Mouse (Mus musculus): Measurements from ENCODE around the gene Atg2b. TPM values are rescaled to one million over a fixed set of nuclear protein-coding genes. Genes with fewer than 3 reads are reported as not detected.
A peak's percentile ranks its signal among the peaks of the same experiment; 100 is the strongest.

Gene Atg2b
- polyA plus RNA-seq, 1 experiment from 2014 or later: 17.2 TPM

DNA sequence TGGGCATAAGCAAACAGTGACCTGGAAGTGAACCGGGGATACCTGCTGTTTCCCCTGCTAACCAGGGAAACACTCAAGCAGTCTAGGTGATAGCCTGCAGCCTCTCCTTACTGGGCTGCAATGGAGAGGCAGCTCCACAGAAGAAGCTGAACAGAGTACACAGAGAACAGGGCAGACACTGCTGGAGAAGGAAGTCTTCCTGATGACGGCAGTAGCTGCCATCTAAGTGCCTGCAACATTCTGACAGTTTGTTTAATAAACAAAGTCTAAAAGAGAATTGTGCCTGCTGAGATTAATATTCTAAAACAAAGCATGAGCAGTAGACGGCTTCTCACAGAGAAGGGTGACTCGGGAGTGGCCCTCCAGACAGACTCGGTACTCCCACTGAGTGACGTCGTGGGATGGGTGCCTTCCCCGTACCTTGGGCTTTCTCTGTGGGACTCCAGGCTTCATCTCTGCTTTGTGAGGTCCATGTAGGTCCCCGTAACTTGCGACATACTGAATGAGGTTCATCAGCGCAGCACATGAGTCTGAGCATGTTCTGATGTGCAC is 42.2 kb downstream of the Atg2b start:
- WGBS: 94% methylated on average over 11 of the region's 11 CpGs
- Histone ChIP-seq H3K4me1 (ENCODE audit: control insufficient read depth, insufficient read depth, low read length) (no peaks in the 10 kb centered on the region), H3K4me2 (replicated peaks; ENCODE audit: low read depth, low read length) (no peak overlapping the region), H3K36me3 (ENCODE audit: control insufficient read depth, insufficient read depth, low read length) (peaks cover 97% of the 10 kb centered on the region), H3K27ac (ENCODE audit: low read depth, low read length) (no peak overlapping the region), H3K9ac (ENCODE audit: low read depth, low read length) (no peak overlapping the region), H3K9me3 (ENCODE audit: control insufficient read depth, low read length) (no peaks in the 10 kb centered on the region), H3K27me3 (ENCODE audit: control insufficient read depth, insufficient read depth, low read length) (no peaks in the 10 kb centered on the region), H3K4me3 (ENCODE audit: low read length) (no peak overlapping the region)
- no peak for ATAC-seq (ENCODE audit: low FRiP score, low TSS enrichment)

DNA sequence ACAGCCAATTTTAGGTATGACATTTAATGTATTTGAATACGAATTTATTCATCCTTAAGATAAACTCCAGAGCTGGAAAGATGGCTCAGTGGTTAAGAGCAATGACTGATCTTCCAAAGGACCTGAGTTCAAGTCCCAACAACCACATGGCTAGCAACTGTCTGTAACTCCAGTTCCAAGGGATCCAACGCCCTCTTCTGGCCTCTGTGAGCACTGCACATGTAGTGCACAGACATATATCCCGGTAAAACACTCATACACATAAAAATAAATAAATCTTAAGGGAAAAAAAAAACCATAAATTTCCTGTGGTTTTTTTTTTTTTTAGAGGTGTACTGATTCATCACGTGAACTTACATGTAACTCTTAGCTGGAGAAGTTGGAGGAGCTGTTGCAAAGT is 47.5 kb downstream of the Atg2b start:
- no peaks in the 10 kb centered on the region for H3K9me3 ChIP-seq (ENCODE audit: control insufficient read depth, low read length)
- H3K9ac ChIP-seq (ENCODE audit: low read depth, low read length): no peak overlapping the region
- ATAC-seq (ENCODE audit: low FRiP score, low TSS enrichment): no peak
- H3K36me3 ChIP-seq (ENCODE audit: control insufficient read depth, insufficient read depth, low read length): peaks cover 97% of the 10 kb centered on the region
- no peak overlapping the region for H3K4me2 ChIP-seq (replicated peaks; ENCODE audit: low read depth, low read length)
- no peaks in the 10 kb centered on the region for H3K27me3 ChIP-seq (ENCODE audit: control insufficient read depth, insufficient read depth, low read length)
- H3K4me3 ChIP-seq (ENCODE audit: low read length): no peak overlapping the region
- H3K4me1 ChIP-seq (ENCODE audit: control insufficient read depth, insufficient read depth, low read length): no peaks in the 10 kb centered on the region
- WGBS: 80% methylated on average over 4 of the region's 4 CpGs
- H3K27ac ChIP-seq (ENCODE audit: low read depth, low read length): no peak overlapping the region

DNA sequence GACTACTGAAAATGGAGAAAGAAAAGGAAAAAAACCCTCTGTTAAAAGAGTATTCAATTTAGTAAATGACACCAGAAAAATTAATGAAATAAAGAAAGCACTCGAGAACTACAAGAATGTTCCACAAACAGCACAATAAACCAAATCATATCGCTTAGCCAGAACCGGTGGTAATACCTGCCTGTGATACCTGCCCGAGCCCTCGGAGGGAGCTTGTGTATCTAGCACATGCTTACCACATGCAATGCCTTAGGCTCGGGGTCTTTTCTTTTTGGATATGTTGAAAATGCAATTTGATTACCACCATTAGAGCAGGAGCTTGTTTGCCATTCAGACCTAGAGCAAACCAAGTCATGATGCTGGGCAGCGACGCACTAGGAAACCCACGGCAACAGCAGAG is 48.5 kb downstream of the Atg2b start:
- no peak for ATAC-seq (ENCODE audit: low FRiP score, low TSS enrichment)
- Histone ChIP-seq H3K27ac (ENCODE audit: low read depth, low read length) (no peak overlapping the region), H3K36me3 (ENCODE audit: control insufficient read depth, insufficient read depth, low read length) (peaks cover 92% of the 10 kb centered on the region), H3K27me3 (ENCODE audit: control insufficient read depth, insufficient read depth, low read length) (no peaks in the 10 kb centered on the region), H3K4me2 (replicated peaks; ENCODE audit: low read depth, low read length) (no peak overlapping the region), H3K9ac (ENCODE audit: low read depth, low read length) (no peak overlapping the region), H3K4me3 (ENCODE audit: low read length) (no peak overlapping the region), H3K9me3 (ENCODE audit: control insufficient read depth, low read length) (no peaks in the 10 kb centered on the region), H3K4me1 (ENCODE audit: control insufficient read depth, insufficient read depth, low read length) (no peaks in the 10 kb centered on the region)
- WGBS: 95% methylated on average over 9 of the region's 9 CpGs

DNA sequence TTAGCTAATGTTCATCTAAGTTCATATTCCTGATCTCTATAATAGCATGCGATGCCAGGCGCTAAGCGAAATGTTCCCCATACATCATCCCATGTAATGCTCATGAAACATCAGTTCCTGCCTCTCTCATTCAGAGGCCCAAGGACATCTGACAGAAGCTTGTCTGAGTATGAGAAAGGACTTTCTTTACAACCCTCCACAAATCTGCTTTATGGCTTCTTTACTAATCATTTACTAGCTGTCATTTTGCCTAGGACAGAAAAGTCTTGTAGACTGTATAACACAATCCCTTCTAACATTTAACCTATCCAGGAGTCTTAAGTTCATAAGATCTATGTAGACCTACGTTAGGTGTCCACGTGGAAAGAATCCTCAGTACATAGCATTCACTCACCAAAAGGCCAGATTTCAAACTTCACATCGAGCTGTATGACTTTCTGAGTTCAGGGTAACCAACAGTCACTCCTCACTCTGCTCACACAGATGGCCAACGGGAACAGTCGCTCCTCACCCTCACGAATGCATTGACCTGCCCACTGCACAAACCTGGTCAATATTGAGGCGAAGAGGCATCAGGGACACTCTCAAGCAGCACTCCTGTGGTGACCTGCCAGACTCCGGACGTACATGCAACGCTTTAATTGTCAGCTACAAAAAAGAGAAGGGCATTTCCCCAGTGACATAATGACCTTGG is 50.5 kb downstream of the Atg2b start:
- Histone ChIP-seq H3K4me3 (ENCODE audit: low read length) (no peak overlapping the region), H3K9ac (ENCODE audit: low read depth, low read length) (no peak overlapping the region), H3K36me3 (ENCODE audit: control insufficient read depth, insufficient read depth, low read length) (peaks cover 72% of the 10 kb centered on the region), H3K27ac (ENCODE audit: low read depth, low read length) (no peak overlapping the region), H3K4me1 (ENCODE audit: control insufficient read depth, insufficient read depth, low read length) (no peaks in the 10 kb centered on the region), H3K4me2 (replicated peaks; ENCODE audit: low read depth, low read length) (no peak overlapping the region), H3K27me3 (ENCODE audit: control insufficient read depth, insufficient read depth, low read length) (no peaks in the 10 kb centered on the region), H3K9me3 (ENCODE audit: control insufficient read depth, low read length) (no peaks in the 10 kb centered on the region)
- 92% methylated on average over 13 of the region's 13 CpGs for WGBS
- ATAC-seq (ENCODE audit: low FRiP score, low TSS enrichment): no peak

DNA sequence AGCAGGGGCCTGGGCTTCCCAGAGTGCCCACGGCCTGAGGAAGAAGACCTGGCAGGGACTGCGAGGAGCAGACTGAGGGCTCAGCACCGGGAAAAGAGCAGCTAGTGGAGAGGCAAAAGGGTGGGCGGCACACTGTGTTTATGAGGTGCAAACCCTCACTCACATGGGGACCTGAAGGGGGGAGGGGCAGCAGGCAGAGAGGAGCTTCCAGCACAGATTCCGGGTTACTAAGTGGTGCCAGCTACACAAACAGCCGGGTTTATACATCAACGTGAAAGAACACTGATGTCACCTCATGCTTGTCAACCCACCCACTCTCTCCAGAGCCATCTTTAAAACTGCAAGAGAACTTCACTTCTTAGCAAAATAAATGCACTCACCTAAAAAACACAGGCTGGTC is 59.2 kb downstream of the Atg2b start:
- WGBS: 21% methylated on average over 7 of the region's 7 CpGs
- Histone ChIP-seq H3K27ac (ENCODE audit: low read depth, low read length) (no peak overlapping the region), H3K9me3 (ENCODE audit: control insufficient read depth, low read length) (no peaks in the 10 kb centered on the region), H3K4me2 (replicated peaks; ENCODE audit: low read depth, low read length) (no peak overlapping the region), H3K27me3 (ENCODE audit: control insufficient read depth, insufficient read depth, low read length) (no peaks in the 10 kb centered on the region), H3K4me3 (ENCODE audit: low read length) (no peak overlapping the region), H3K9ac (ENCODE audit: low read depth, low read length) (no peak overlapping the region), H3K36me3 (ENCODE audit: control insufficient read depth, insufficient read depth, low read length) (peaks cover 52% of the 10 kb centered on the region), H3K4me1 (ENCODE audit: control insufficient read depth, insufficient read depth, low read length) (no peaks in the 10 kb centered on the region)
- no peak for ATAC-seq (ENCODE audit: low FRiP score, low TSS enrichment)

DNA sequence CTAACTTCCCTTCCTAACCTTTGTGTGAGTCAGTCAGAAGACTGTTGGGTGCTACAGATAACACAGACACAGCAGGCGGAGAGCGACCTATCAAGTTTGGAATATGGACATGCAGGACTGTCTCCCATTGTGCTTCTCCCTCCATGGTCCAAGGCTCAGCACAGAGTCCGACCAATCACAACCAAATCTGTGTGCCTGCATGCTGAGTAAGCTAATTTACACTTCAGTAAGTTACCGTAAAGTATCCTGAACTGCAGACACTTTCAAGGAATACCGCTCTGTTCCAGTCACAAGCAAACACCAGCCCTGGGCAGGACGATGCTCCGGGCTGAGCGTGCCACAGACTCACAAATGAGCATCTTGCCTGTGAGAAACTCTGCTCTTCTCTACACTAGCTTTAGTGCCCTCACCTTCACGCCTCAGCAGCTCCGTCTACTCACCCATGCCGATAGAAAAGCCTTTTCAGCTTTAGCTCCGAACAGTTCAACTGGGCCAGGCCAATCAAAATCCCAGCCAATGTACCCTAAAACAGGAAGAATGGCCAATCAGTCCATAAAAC is 62.0 kb downstream of the Atg2b start:
- peak; percentile 52; the same call in 1 of the 2 replicates for ATAC-seq (ENCODE audit: low FRiP score, low TSS enrichment)

DNA sequence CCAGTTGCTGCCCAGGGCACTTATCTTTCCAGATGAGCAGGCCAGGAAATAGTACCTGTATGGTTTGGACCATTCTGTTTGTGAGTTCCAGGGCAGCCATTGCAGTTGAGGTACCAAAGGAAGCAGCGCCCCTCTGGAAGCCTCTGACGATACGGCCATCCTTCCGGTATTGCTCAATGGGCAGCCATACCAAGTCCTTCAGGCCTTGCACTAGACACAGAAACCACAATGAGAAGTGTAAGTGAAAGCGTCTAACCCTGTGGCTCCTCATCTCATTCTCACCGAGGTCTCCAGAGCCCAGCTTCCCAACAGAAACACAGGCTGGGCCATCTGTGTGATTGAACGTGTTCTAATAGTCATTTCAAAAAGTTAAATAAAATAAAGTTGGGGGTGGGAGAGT is 63.0 kb downstream of the Atg2b start:
- ATAC-seq (ENCODE audit: low FRiP score, low TSS enrichment): no peak
- WGBS: 92% methylated on average over 7 of the region's 7 CpGs

More for the DNA sequence above, 62.0 kb downstream of the Atg2b start:
- H3K9ac ChIP-seq (ENCODE audit: low read depth, low read length): no peak overlapping the region
- no peaks in the 10 kb centered on the region for H3K9me3 ChIP-seq (ENCODE audit: control insufficient read depth, low read length)
- H3K27ac ChIP-seq (ENCODE audit: low read depth, low read length): no peak overlapping the region
- no peak overlapping the region for H3K4me2 ChIP-seq (replicated peaks; ENCODE audit: low read depth, low read length)
- no peak overlapping the region for H3K4me3 ChIP-seq (ENCODE audit: low read length)
- H3K4me1 ChIP-seq (ENCODE audit: control insufficient read depth, insufficient read depth, low read length): no peaks in the 10 kb centered on the region
- H3K27me3 ChIP-seq (ENCODE audit: control insufficient read depth, insufficient read depth, low read length): no peaks in the 10 kb centered on the region
- WGBS: 57% methylated on average over 12 of the region's 12 CpGs
- H3K36me3 ChIP-seq (ENCODE audit: control insufficient read depth, insufficient read depth, low read length): peaks cover 65% of the 10 kb centered on the region

DNA sequence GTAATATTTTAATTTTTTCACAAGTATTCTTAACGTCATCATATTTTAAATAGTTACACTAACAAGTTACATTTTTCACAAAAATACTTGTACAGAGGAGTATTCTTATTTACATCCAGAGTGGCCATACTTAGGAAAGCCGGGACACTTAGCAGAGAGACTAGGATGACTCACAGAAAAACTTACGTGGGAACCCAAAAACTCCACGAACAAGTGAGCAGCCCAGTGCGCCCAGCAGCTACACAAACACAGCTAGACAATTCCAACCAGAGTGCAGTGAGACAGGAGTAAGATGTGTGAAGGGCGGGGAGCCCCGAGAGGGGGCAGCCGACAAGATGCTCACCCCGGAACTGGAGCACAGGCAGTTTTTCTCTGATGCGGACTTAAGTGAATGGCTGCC is 71.5 kb downstream of the Atg2b start:
- no peak for ATAC-seq (ENCODE audit: low FRiP score, low TSS enrichment)
- Histone ChIP-seq H3K9ac (ENCODE audit: low read depth, low read length) (no peak overlapping the region), H3K9me3 (ENCODE audit: control insufficient read depth, low read length) (no peaks in the 10 kb centered on the region), H3K27me3 (ENCODE audit: control insufficient read depth, insufficient read depth, low read length) (no peaks in the 10 kb centered on the region), H3K4me2 (replicated peaks; ENCODE audit: low read depth, low read length) (no peak overlapping the region), H3K36me3 (ENCODE audit: control insufficient read depth, insufficient read depth, low read length) (peaks cover 28% of the 10 kb centered on the region), H3K4me1 (ENCODE audit: control insufficient read depth, insufficient read depth, low read length) (no peaks in the 10 kb centered on the region), H3K4me3 (ENCODE audit: low read length) (no peak overlapping the region), H3K27ac (ENCODE audit: low read depth, low read length) (no peak overlapping the region)
- WGBS: 92% methylated on average over 10 of the region's 10 CpGs

More for the DNA sequence above, 63.0 kb downstream of the Atg2b start:
- Histone ChIP-seq H3K27ac (ENCODE audit: low read depth, low read length) (no peak overlapping the region), H3K4me2 (replicated peaks; ENCODE audit: low read depth, low read length) (no peak overlapping the region), H3K27me3 (ENCODE audit: control insufficient read depth, insufficient read depth, low read length) (no peaks in the 10 kb centered on the region), H3K4me3 (ENCODE audit: low read length) (no peak overlapping the region), H3K36me3 (ENCODE audit: control insufficient read depth, insufficient read depth, low read length) (peaks cover 68% of the 10 kb centered on the region), H3K9me3 (ENCODE audit: control insufficient read depth, low read length) (no peaks in the 10 kb centered on the region), H3K9ac (ENCODE audit: low read depth, low read length) (no peak overlapping the region), H3K4me1 (ENCODE audit: control insufficient read depth, insufficient read depth, low read length) (no peaks in the 10 kb centered on the region)

DNA sequence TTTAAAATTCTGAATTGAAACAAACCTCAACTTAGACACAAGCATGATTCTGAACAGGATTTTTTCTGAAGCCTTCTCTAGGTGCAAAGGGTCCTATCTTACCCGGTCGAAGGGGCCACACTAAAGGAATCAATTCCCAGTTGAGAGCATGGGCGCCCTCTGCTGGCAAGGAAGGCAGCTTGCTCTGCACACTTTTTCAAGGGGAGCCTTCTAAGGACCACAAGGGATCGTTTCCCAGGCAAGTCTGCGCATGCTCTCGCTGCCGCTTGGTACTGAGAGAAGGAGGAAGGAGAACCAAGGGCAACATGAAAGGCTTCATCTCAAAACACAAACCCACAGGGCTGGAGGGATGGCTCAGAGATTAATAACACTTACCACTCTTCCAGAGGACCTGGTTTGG is 73.3 kb downstream of the Atg2b start:
- H3K4me3 ChIP-seq (ENCODE audit: low read length): no peak overlapping the region
- H3K27me3 ChIP-seq (ENCODE audit: control insufficient read depth, insufficient read depth, low read length): no peaks in the 10 kb centered on the region
- H3K4me1 ChIP-seq (ENCODE audit: control insufficient read depth, insufficient read depth, low read length): no peaks in the 10 kb centered on the region
- ATAC-seq (ENCODE audit: low FRiP score, low TSS enrichment): peak; percentile 80
- H3K9ac ChIP-seq (ENCODE audit: low read depth, low read length): no peak overlapping the region
- H3K4me2 ChIP-seq (replicated peaks; ENCODE audit: low read depth, low read length): no peak overlapping the region
- WGBS: 7% methylated on average over 7 of the region's 7 CpGs
- no peak overlapping the region for H3K27ac ChIP-seq (ENCODE audit: low read depth, low read length)
- peaks cover 11% of the 10 kb centered on the region; the same call in 1 of the 2 replicates for H3K36me3 ChIP-seq (ENCODE audit: control insufficient read depth, insufficient read depth, low read length)
- H3K9me3 ChIP-seq (ENCODE audit: control insufficient read depth, low read length): no peaks in the 10 kb centered on the region
